Mouse (Mus musculus): Measurements from ENCODE around the gene Gm6268.
A peak's percentile ranks its signal among the peaks of the same experiment; 100 is the strongest.

Gene Gm6268

DNA sequence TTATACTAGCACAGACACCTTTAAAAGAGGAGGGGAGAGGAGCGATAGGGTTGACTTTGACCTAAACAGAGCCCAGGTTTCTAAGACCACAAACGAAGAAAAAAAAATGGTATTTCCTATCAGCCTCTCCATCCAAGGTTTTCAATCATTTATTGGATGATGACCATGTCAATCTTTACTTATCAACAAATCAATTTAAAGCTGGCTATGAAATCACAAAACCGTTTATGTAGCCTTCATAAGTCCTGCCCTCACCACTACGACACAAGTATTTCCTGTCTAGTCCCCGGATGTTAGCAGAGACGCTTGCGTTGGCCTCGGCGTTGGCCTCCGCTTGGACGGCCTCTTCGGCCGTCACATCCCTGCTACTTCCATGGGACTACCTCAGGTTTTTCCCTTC lies at the start of gene Gm6268:
Gene Gm6268 (plus strand): TSS at position 301 of the 400 bp plus-strand sequence.
- no peak for DNase-seq

DNA sequence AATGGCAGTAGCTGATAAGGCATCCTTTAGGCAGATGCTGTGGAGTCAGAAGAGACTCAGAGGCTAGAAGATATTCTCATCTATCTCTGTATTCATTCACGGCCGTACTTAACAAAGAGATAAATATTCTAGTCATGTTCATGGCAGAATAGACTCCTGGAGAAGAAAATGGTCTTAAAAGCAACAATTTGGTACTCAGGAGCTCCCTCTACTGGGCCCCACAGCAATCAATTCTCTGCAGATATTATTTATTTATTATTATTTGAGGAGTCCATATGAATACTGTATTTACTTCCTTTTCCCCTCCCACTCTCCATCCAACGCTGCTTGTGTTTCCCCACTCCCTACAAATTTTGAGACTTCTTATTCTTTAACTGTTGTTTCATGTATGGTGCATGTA lies 48.6 kb upstream of the Gm6268 start:
- no peak for DNase-seq

DNA sequence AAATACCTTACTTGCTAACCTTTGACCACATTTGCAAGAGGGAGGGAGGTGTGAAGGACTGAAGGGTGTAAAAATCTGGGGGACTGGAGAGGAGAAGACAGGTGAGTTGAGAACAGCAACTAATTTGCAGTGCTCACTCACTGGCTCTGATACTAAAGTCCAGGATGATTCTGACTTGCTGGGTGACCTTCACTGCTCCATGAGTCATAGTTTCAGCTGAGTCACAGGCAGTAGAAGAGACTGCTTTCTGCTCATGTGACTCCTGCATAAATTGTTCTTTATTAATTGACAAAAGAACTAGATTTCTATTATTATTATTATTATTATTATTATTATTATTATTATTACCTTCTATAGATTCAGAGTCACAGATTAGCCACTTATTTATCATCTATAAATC lies 15.7 kb upstream of the Gm6268 start:
- no peak for DNase-seq

DNA sequence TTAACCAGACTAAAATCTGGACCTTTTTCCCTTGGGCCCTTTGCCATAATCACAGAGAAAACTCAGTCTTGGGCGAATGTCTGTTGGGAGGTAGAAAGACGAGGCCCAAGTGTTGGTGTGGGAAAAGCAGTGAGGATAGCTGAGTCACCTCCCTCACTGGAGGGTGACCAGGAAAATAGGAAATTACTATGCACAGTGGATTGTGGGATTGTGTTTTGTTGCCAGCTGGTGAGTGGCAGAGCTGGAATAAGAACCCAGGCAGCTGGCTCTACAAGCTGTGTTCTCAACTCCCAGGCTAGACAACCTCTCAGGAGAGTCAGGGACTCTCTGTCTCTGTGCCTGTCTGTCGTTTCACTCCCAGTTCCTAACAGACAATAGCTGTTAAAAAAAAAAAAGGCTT lies 11.1 kb upstream of the Gm6268 start:
- DNase-seq = no peak

DNA sequence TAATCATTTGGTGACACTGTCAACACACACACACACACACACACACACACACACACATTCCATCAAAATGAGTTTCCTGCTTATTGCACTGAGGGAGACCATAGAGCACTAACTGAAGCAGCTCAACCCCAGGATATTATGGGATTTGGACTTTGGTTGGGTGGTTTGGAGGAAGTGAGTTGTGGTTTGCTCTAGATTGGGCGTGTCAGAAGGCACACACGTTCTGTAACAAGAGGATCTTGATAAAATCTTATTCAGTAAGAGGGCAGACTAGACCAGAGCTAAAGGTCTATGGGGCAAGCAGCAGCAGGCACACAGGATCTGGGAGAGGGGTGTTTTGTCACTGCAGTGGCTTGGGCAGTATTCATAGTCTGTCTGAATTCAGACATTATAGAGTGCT lies 10.6 kb upstream of the Gm6268 start:
- no peak for DNase-seq

DNA sequence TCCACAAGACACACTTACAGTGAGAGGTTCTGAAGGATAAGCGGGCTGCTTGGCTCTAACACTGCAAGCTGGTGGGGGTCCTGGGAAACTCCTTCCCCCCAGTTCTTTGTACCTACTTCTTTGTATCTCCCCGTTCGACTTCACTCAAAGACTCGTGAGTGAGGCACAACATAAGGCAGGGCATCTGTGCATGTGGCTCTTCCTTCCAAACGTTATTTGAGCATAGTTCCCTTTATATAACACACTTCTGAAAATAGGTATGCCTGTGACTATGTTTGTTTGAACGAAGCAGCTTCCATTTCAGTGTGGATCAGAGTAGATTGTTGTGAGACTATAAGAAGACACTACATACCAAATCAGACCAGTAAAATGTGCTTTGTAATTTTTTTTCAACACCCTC lies 8.4 kb upstream of the Gm6268 start:
- DNase-seq = no peak

DNA sequence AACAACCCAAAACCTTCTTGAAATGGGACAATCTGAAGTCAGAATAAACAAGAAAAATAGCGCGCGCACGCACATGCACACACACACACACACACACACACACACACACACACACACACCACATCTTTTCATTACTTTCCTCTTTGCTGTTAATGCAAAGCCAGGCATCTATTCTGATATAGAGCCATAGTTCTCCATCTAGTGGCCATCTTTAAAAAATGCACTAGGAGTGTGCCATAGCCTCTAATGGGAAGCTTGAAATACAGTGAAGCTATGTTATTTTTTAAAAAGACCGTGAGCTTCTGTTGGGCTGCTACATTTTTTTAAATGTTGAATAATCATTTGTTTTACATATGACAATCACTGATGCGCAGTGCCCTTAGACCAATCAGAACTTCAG lies 7.8 kb upstream of the Gm6268 start:
- no peak for DNase-seq

DNA sequence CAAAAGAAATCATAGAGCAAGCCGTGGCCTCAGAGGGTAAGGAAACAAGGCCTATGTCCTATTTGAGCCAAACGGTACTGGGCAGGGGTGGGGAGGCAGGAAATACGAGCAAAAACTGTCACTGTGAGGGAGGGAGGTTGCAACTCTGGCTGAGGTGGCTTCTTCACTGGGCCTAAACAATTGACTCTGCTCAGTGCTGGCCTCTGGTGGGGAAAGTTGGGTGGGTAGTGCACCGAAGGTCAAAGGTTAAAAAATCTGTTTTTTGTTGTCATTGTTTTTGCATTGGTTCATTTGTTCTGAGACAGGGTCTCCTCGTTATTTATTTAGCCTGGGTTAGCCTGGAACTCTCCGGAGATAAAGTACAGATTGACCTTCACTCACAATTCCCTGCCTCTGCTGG lies 1.2 kb downstream of the Gm6268 start:
- DNase-seq = peak; percentile 29

DNA sequence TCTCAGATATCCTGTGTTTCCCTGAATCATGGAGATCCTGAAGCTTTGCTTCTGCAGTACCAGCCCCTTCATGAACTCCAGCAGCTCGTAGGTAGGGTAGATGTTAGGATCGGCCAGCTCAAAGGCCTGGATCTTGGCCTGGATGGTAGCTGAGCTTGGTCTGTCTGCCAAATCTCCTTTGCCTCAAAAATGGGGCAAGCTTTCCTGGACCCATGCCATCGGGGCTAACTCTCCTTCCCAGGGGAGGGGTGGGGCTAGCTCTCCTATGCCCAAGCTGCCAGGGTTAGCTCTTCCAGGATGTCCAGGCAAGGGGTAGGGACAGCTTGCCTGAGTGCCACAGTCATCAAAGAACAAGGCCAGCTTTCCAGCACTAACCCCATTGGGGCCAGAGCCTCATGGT lies 18.1 kb downstream of the Gm6268 start:
- DNase-seq = no peak

DNA sequence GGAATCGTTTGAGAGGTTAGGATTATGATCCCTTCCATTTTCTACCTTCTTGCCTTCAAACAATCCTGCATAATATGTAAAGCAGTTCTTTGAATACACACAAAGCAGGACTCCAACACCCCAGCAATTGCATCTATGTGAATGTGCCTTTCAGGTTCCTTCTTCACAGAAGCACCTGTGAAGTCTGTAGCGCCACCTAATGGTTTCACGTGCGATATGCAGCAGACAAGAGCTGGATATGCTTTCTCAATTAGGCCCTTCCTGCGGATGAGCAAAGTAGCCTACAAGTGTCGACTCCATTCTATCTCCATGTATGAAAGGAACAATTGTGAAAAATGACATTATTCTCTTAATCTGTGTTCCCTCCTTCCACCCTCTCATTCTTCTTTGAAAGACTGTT lies 33.9 kb downstream of the Gm6268 start:
- DNase-seq = no peak

DNA sequence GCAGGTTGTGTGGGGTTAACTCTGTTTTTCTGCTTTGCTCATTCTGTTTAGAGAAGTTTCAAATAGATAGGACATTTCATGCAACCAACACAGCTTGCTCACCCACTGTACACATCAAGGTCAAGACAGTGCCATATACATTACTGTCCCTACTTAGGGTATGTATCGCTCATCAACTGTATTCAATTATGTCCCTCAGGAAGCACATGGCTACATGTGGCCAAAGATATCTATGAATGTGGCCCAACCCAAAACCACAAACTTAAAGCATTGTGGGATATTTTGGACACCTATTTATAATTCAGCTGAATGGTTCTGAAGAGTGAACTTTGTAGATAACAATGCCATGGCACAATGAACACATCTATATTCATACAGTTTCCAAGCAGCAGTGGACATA lies 36.9 kb downstream of the Gm6268 start:
- no peak for DNase-seq

Data from thymus, postnatal 36 days (tissue).